Mouse (Mus musculus): ENCODE results near the gene Zswim4.

DNA sequence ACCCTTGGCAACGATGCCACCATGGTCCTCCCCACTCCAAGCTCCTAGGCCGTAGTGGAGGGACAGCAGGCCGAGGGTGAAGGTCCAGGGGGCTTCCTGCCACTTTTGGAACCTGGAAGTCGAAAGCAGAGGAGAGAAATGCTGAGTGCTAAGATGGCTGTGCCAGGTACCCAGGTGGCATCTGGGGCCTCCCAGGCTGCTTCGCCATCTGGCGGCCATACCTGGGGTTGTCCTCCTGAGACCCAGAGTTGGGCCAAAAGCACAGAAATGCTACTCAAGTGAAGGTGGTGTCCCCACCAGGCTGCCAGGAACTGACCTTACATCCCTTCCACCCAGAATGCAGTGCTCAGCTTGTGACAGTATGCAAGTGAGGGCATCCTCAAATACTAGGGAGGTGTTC lies 63.0 kb downstream of the Zswim4 start:
- TF ChIP-seq CTCF (IDR thresholded peaks at IDR 0.05; ENCODE audit: borderline replicate concordance, extremely low read depth, insufficient read depth, insufficient read length) (peak; percentile 34; the same call in 1 of the 2 replicates), POLR2A (IDR thresholded peaks at IDR 0.05; ENCODE audit: borderline replicate concordance, extremely low read depth, insufficient read depth, insufficient read length, poor library complexity, severe bottlenecking) (no peak)
